Mouse (Mus musculus) forebrain, embryonic 14.5 days (tissue): ENCODE measurements around the gene Gm438. TPM values are rescaled to one million over a fixed set of nuclear protein-coding genes. Genes with fewer than 3 reads are reported as not detected.

Experiments used
- polyA plus RNA-seq: library from polyadenylated mRNA; unstranded; fragments of >200 nt; fragmentation: Nextera tagmentation; extraction: Ambion mirVana; gene quantifications from 2 replicates; pipeline ENCODE4 v1.2.1, GENCODE M21; 2014

Gene Gm438
- polyA plus RNA-seq, 1 experiment from 2014 or later = not detected

Other genes starting within 250 kb of the Gm438 start
- not detected in 2 replicates for gene Gm13124, start 221.4 kb downstream of the Gm438 start, polyA plus RNA-seq
- gene Aadacl4, start 172.9 kb downstream of the Gm438 start, polyA plus RNA-seq = not detected in 2 replicates
- gene Gm436, start 100.2 kb downstream of the Gm438 start, polyA plus RNA-seq = not detected in 2 replicates
- gene Gm13178, start 65.2 kb downstream of the Gm438 start, polyA plus RNA-seq = not detected in 2 replicates
- 16.1 and 25.8 TPM in 2 replicates for gene Dhrs3, start 106.2 kb upstream of the Gm438 start, polyA plus RNA-seq